Mouse (Mus musculus) E14TG2a.4 (cell line): Measurements from ENCODE around the gene Spc25.

ENCODE experiments used
- H3K27me3 ChIP-seq: 2 replicates; pipeline ENCODE4 v1.6.1; 2014; ENCODE audit warnings: low read length, control low read depth; ENCODE audit not compliant: insufficient read depth
- H3K36me3 ChIP-seq: 2 replicates; pipeline ENCODE4 v1.6.1; 2014; ENCODE audit warnings: low read length, control low read depth; ENCODE audit not compliant: insufficient read depth
- H3K4me1 ChIP-seq: replicated peaks from 2 replicates; pipeline ENCODE4 v1.6.1; 2014; ENCODE audit warnings: low read depth, low read length, control low read depth
- H3K4me3 ChIP-seq: replicated peaks from 2 replicates; pipeline ENCODE4 v1.5.1; 2014; ENCODE audit warnings: mild to moderate bottlenecking, low read length
- H3K9me3 ChIP-seq: 2 replicates; pipeline ENCODE4 v1.6.1; 2014; ENCODE audit warnings: low read length, control low read depth
- CTCF ChIP-seq: conservative IDR thresholded peaks from 2 replicates; pipeline ENCODE4 v1.5.1; 2014; ENCODE audit warnings: low read length
- NANOG ChIP-seq: IDR thresholded peaks from 2 replicates; pipeline ENCODE4 v1.6.1; 2014; ENCODE audit warnings: borderline replicate concordance, low read length, mixed read lengths
- POU5F1 ChIP-seq: IDR thresholded peaks from 2 replicates; pipeline ENCODE4 v1.6.1; 2014; ENCODE audit warnings: low read length, borderline replicate concordance

Gene Spc25

DNA sequence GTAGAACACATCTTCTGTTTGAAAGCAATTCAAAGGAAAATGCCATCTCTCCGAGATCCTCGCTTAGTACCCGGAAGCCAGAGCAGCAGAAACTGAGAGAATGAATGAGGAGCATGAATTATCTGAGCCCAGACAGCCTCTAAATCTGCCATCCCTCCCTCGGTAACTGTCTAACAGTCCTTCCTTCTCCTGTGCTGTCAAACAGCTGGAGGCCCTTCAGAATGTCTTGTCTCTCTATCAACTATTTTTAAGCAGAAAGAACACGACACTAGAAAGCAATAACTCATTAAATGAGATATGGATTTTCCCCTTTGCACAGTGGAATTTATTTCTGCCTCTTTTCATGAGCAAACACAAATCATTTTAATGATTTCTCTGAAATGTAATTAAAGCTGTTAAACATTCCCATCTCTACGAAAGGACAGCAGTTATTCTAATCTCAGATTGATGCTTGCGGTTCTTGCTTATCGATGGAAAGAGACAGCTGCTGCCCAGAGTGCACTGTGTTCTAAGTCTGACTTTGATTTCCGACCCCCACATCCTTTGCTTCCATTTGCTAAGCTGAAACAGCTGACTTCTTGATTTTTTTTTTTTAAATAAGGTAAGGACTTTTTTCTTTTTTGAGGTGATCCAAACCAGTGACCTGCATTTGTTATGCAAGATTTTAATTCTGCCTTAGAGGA lies 35.5 kb downstream of the Spc25 start:
- Histone ChIP-seq H3K36me3 (no peaks in the 10 kb centered on the region), H3K9me3 (no peaks in the 10 kb centered on the region), H3K27me3 (no peaks in the 10 kb centered on the region), H3K4me3 (no peak overlapping the region), H3K4me1 (no peaks in the 10 kb centered on the region)
- no peak for TF ChIP-seq POU5F1
- no peak for TF ChIP-seq NANOG
- TF ChIP-seq CTCF, result no peak

DNA sequence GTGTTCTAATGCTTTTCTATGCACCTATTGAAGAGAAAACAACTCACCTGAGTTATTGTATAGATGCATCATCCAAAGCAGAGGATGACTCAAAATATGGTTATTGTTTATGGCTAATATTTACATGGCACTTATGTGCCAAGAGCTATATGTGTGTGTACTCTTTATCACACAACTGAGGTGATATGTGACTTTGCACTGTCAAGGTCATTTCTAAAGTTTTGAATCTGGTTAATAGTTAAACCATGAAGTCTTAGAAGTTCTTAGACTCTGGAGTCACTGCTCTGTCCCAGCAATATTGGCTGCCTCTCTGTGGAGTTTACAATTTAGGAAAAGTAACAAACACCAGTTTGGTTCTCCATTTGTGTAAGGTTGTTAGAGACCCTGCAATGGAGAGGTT lies 47.1 kb downstream of the Spc25 start:
- Histone ChIP-seq H3K9me3 (peaks cover 4% of the 10 kb centered on the region), H3K36me3 (no peaks in the 10 kb centered on the region), H3K4me3 (no peak overlapping the region), H3K4me1 (peaks cover 4% of the 10 kb centered on the region; the same call in 1 of the 2 replicates), H3K27me3 (no peaks in the 10 kb centered on the region)
- no peak for TF ChIP-seq POU5F1

DNA sequence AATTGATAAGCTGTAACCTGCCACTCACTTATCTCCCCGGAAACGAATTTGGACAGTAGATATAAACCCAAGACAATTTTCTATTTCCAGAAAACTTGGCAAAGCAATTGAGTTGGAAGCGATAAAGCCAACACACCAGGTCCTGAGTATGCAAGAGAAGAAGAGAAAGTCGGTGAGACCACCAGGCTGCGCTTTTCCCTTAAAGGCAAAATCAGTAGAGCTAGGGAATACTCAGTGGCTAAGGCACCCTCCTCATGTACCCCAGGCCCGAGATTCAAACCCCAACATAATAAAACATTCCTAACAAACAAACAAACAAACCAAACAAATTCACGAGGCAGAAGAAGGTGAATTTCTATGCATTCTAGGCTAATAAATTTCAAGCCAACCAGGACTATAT lies 49.7 kb downstream of the Spc25 start:
- peaks cover 4% of the 10 kb centered on the region for H3K9me3 ChIP-seq
- H3K4me1 ChIP-seq, result no peaks in the 10 kb centered on the region
- no peak for TF ChIP-seq CTCF
- no peak for TF ChIP-seq NANOG
- no peak for TF ChIP-seq POU5F1
- H3K4me3 ChIP-seq, result no peak overlapping the region
- no peaks in the 10 kb centered on the region for H3K36me3 ChIP-seq
- no peaks in the 10 kb centered on the region for H3K27me3 ChIP-seq

DNA sequence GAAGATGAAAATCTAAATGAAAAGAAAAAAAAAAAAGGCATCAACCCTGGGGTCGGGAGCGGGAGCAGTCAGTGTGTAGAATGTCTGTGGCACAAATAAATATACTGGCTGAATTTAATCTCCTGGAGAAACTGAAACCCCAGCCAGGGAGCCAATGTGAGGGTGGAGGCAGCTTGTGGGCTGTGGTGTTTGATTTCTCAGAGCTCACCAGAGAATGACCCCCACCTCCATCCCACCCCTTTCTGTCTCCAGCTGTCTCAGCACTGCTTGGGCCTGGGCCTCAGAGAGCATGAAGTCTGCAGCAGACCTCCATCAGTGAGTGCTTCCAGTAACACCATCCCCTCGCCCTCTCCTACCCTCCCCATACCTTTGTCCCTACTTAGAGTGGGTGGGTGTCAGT lies 50.1 kb downstream of the Spc25 start:
- Histone ChIP-seq H3K27me3 (no peaks in the 10 kb centered on the region), H3K4me1 (no peaks in the 10 kb centered on the region), H3K9me3 (peaks cover 4% of the 10 kb centered on the region), H3K4me3 (no peak overlapping the region), H3K36me3 (no peaks in the 10 kb centered on the region)
- TF ChIP-seq POU5F1 (no peak), CTCF (no peak), NANOG (no peak)

DNA sequence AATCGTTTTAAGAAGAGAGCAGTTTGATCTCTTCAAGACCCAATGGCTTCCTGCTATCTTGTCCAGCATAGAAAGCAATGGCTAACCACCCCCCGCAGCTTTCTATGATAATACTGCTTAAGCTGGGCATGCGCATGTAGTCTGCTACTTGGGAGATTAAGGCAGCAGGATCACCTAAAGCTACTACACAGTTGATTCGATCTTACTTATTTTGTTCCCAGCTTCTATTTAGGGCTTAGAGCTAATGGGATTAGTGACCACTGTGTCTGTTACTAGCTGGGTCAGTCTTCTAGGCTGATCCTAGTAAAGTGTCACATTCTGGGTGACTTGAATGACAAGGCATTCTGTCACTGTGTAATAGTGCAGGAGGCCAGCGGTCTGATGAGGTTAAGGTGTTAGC lies 55.2 kb downstream of the Spc25 start:
- H3K4me3 ChIP-seq, result no peak overlapping the region
- no peaks in the 10 kb centered on the region for H3K4me1 ChIP-seq
- H3K27me3 ChIP-seq, result no peaks in the 10 kb centered on the region
- no peaks in the 10 kb centered on the region for H3K9me3 ChIP-seq
- TF ChIP-seq CTCF (no peak), NANOG (no peak), POU5F1 (no peak)
- no peaks in the 10 kb centered on the region for H3K36me3 ChIP-seq

DNA sequence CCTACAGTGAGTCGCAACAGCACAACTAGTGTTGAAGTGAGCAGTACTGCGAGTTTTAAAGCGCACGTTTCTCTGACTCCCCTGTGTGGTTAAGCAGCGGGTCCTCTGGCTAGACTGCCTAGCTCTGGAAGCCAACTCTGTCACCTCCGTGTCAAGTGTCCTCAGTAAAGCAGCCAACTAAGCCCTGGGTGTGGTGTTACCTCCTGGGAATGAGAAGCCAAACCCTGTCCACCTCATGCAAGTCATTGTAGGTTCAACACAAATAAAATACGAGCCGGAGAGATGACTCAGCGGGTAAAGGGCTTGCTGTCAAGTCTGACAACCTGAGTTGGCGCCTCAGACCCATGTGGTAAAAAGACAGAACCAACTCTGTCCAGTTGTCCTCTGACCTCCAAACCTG lies 56.8 kb downstream of the Spc25 start:
- H3K4me1 ChIP-seq, result no peaks in the 10 kb centered on the region
- no peak for TF ChIP-seq NANOG
- no peak for TF ChIP-seq CTCF
- TF ChIP-seq POU5F1, result no peak
- no peak overlapping the region for H3K4me3 ChIP-seq
- H3K9me3 ChIP-seq, result no peaks in the 10 kb centered on the region
- no peaks in the 10 kb centered on the region for H3K36me3 ChIP-seq
- H3K27me3 ChIP-seq, result no peaks in the 10 kb centered on the region

DNA sequence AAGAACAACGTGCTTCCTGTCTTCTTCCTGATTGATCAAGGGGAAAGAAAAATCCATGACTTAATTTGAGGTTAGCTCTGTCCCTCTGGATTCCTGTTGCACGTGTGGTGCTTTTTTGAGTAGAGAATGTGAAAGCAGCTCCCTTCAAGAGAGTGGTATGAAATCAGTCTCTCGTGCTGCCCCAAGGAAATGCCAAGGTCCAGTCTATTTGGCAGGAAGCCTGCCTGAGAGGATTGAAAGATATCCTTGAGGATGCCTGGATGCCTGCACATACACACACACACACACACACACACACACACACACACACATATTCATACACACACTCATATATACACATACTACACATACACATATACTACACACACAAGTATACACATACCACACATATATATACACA lies 57.3 kb downstream of the Spc25 start:
- Histone ChIP-seq H3K4me3 (no peak overlapping the region), H3K9me3 (no peaks in the 10 kb centered on the region), H3K27me3 (no peaks in the 10 kb centered on the region), H3K4me1 (no peaks in the 10 kb centered on the region), H3K36me3 (no peaks in the 10 kb centered on the region)
- no peak for TF ChIP-seq CTCF
- TF ChIP-seq POU5F1, result no peak
- TF ChIP-seq NANOG, result no peak
